Mouse (Mus musculus) cerebellum, adult 11 months (tissue): ENCODE data around the gene Thsd4.

Source experiments
- DNase-seq: peaks from one replicate; pipeline ENCODE4 v3.0.0; 2022

The Thsd4 gene

DNA sequence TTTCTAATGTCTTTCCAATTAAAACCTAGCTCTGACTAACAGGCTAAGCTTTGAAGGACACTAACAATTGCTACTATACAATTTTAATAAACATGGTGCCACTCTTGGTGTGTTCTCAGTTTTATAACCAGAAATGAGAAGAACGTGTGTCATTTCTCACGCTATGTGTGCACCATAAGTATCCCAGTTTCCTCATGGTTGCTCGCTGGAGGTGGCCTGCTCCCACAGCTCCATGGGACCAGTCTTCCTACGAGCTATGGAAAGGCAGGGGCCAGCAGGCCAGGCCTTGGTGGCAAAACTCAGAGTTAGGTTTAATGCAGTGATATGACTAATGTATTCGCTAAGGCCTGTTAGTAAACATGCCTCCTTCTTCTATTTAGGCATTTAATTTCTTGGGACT lies 468.7 kb downstream of the Thsd4 start:
- DNase-seq, result no peak

- no peak for DNase-seq
These were observed 469.4 kb downstream of the Thsd4 start for GRCm38 (mm10) chr9:60052415-60052814.

- no peak for DNase-seq
These were observed 478.7 kb downstream of the Thsd4 start for GRCm38 (mm10) chr9:60043175-60043574.

GRCm38 (mm10) chr9:60034883-60035282 lies 487.0 kb downstream of the Thsd4 start:
- no peak for DNase-seq

GRCm38 (mm10) chr9:60027234-60027633 lies 494.6 kb downstream of the Thsd4 start:
- DNase-seq, result no peak

DNA sequence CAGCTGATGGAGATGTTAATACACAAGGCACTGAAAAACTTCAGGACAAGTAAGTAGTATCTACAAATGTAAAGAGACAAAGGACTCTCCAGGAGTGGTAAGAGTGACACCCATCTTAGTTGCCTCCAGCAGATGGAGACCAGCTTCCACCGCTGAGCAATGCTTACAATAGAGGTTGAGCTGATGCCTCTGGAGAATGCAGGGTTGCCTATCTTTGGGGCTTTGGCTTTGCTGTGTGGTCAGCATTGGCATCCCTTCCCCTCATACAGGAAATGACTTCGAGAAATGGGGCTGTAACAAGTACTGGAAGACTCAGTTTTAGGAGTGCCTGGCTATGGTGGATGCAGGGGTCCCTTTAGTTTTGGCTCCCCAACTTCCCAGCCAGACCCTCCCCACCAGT lies 495.1 kb downstream of the Thsd4 start:
- DNase-seq, result no peak

GRCm38 (mm10) chr9:60025919-60026318 lies 495.9 kb downstream of the Thsd4 start:
- no peak for DNase-seq

DNA sequence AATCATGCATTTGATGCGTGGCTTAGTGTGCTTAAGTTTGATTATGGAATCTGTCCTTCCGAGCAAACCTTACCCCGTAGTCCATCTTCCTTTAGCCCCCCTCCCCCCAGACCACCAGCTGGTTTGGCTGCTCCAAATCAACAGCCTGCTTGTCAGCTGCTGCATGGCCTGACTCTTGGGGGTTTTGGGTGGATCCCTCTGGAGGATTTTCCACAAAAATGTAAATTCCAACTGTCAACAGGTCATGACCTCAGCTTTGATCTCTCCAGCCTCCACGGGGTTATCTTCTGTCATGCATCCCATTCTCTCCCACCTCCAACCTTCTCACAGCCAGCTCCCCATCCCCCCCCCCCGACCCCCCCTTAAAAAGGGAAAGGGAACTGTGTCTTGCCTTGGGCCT lies 496.9 kb downstream of the Thsd4 start:
- no peak for DNase-seq

GRCm38 (mm10) chr9:60024545-60024944 lies 497.3 kb downstream of the Thsd4 start:
- no peak for DNase-seq

GRCm38 (mm10) chr9:60022331-60022730 lies 499.5 kb downstream of the Thsd4 start:
- no peak for DNase-seq

- no peak for DNase-seq
These were observed 501.4 kb downstream of the Thsd4 start for GRCm38 (mm10) chr9:60020444-60020843.

- DNase-seq, result no peak
These were observed 511.6 kb downstream of the Thsd4 start for GRCm38 (mm10) chr9:60010285-60010684.

GRCm38 (mm10) chr9:60008936-60009335 lies 512.9 kb downstream of the Thsd4 start:
- peak; percentile 2 for DNase-seq

GRCm38 (mm10) chr9:60002323-60002722 lies 519.5 kb downstream of the Thsd4 start:
- no peak for DNase-seq

DNA sequence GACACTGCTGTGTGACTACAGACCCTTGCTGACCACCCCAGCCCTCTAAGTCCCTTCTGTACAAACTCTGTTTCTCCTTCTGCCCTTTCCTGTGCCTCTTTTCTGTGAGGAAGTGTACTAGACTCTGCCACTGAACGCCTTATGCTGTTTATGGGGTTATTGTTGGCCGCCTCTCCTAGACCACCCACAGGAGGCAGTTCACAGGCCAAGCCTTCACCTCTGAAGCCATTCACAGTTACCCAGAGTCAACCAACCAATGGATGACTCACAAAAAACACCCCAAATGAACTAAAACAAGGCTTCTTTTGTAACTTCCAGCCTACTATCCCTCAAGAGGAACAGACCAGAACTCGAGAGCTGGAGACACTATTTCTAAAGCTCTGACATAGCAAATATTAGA lies 520.4 kb downstream of the Thsd4 start:
- DNase-seq, result no peak

- no peak for DNase-seq
These were observed 524.1 kb downstream of the Thsd4 start for GRCm38 (mm10) chr9:59997725-59998124.

DNA sequence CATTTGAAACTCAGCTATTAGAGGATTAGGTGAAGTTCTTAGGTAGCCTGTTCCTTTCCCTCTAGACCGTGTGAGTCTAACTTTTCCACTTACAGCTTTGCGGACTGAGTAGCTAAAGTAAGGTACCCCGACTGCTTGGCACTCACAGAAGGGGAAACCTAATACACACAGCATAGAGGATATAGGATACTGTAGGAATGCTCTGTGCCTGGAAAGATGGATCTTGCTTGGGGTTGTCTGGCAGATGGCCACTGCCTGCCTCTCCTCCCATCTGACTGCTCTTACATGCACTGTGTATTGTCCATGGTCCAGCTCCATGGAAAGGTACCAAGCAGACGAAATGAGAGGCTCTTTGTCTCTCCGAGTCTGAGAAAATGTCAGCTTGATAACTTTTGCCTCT lies 530.4 kb downstream of the Thsd4 start:
- DNase-seq, result no peak

GRCm38 (mm10) chr9:59989864-59990263 lies 532.0 kb downstream of the Thsd4 start:
- peak; percentile 22 for DNase-seq

GRCm38 (mm10) chr9:59985900-59986572 lies 535.8 kb downstream of the Thsd4 start:
- DNase-seq, result no peak

DNA sequence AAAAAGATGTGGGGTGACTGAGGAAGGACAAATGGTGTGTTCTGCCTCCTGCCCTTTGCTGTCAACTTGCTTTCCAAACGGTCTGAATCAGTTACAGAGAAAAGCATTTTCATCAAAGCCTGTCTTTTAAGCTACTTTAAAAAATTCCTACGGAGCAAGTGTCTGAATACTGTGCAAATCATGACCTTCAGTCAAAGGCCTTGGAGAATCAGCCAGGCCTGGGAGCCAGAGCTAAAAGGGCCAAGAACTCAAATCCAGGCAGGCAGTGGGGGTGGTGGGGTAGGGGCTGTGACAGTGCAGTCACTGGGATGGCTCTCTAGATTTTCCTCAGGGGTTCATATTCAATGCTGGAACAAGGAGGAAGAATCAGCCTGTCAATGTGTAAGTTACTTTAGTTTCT lies 540.7 kb downstream of the Thsd4 start:
- no peak for DNase-seq

DNA sequence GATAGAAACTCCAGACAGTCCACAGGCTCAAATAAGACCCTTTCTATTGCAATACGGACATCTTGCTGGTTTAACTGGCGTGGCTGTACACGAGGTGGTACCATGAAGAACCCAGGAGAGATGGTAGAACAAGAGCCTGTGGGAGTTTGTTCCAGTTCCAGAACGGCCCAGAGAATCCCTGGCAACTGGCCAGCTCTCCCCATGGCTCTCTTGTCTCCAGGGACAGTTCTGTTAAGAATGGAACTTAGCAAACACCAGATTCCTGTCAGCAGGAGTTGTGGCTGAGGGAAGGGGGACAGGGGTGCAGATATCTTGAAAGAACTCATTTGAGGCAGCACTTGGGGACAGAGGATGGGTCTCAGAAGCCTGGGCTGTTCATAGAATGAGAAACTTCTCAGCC lies 550.6 kb downstream of the Thsd4 start:
- DNase-seq, result no peak

- peak; percentile 40 for DNase-seq
These were observed 552.5 kb downstream of the Thsd4 start for GRCm38 (mm10) chr9:59969383-59969782.

- DNase-seq, result no peak
These were observed 556.8 kb downstream of the Thsd4 start for GRCm38 (mm10) chr9:59965046-59965445.

- DNase-seq, result no peak
These were observed 557.5 kb downstream of the Thsd4 start for GRCm38 (mm10) chr9:59964367-59964766.

- DNase-seq, result no peak
These were observed 560.5 kb downstream of the Thsd4 start for GRCm38 (mm10) chr9:59961201-59961955.
